Mouse (Mus musculus) heart, postnatal 0 days (tissue): ENCODE measurements around the gene Jak1.

Experiments
- CTCF ChIP-seq: IDR thresholded peaks from 2 replicates; pipeline ENCODE4 v1.5.1; 2016; ENCODE audit warnings: antibody characterized with exemption, control low read depth, low read depth
- EP300 ChIP-seq: IDR thresholded peaks from 2 replicates; pipeline ENCODE4 v1.6.1; 2016; ENCODE audit warnings: antibody characterized with exemption, low read depth

DNA sequence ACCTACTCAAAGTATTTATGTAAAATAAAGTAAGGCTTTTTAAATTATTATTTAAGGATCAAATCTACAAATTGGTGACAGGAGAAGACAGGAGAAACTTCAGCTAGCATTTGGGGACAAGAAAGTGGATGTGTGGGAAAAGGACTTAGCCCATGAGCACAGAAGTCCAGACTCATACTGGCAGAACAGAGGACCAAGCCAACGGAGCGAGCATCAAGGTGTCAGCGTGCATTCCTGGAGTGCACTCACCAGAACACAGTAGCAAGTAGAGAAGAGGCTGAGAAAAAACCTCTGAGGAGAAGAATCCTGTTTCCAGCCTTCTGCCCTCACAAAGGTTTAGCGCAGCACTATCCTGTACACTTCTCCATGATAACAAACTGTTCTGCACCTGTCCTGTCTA, 48.8 kb downstream of the Jak1 start:
- no peak for TF ChIP-seq CTCF
- TF ChIP-seq EP300: no peak
